Mouse (Mus musculus): ENCODE measurements around the gene Dcakd.

The Dcakd gene

DNA sequence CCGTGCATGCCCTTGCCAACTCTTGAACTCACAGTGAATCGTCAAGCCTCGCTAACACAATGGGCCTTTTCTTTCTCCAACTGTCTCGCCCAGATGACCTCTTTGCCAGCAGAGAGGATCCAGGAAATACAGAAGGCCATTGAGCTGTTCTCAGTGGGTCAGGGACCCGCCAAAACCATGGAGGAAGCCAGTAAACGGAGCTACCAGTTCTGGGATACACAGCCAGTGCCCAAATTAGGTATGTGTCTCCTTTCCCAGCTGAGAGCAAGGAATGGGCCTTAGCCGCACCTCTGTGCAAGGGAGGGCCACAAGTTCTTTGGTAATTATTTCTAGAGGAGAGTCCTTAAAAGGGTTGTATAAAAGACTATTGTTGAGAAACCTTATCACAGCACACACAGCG lies 18.2 kb upstream of the Dcakd start:
- DNase-seq (ENCODE audit: low read depth, low spot score), result no peak

GRCm38 (mm10) chr11:103043982-103044381 lies 15.8 kb upstream of the Dcakd start:
- DNase-seq (ENCODE audit: low read depth, low spot score), result no peak

GRCm38 (mm10) chr11:103042828-103043227 lies 14.7 kb upstream of the Dcakd start:
- peak; percentile 47 for DNase-seq (ENCODE audit: low read depth, low spot score)

GRCm38 (mm10) chr11:103038037-103038436 lies 9.9 kb upstream of the Dcakd start:
- no peak for DNase-seq (ENCODE audit: low read depth, low spot score)

- no peak for DNase-seq (ENCODE audit: low read depth, low spot score)
Measured at GRCm38 (mm10) chr11:103036881-103037465, 8.8 kb upstream of the Dcakd start.

GRCm38 (mm10) chr11:103035007-103035406 lies 6.9 kb upstream of the Dcakd start:
- DNase-seq (ENCODE audit: low read depth, low spot score), result no peak

GRCm38 (mm10) chr11:103033030-103033429 lies 4.9 kb upstream of the Dcakd start:
- DNase-seq (ENCODE audit: low read depth, low spot score), result no peak

DNA sequence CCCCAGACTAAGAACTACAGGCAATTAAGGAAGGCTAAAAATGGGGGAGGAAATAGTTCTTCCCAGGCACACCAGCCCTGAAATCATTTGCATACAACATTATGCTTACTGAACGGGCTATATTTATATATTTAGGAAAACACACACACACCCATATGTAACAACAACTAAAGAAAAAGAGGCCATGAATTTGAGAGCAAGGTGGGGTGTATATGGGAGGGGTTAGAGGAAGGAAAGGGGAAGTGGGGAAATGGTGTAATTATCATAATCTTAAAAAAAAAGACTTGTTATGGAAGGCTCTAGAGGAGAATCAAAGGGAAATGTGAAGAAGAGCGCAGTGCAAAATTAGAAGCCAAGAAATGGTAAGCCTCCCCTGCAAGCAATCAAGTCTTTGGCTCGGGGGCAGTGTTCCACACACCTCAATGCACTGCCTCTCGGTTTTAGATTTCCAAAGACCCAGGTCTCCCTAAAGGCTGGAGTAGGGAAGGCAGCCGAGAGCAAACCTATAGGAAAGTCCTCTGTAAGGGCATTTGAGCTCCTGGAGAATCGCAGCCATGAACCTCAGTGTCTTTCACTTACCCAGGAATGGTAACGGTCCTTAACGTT lies 460 bp downstream of the Dcakd start:
- DNase-seq (ENCODE audit: low read depth, low spot score), result no peak

GRCm38 (mm10) chr11:103026901-103027300 lies 1.2 kb downstream of the Dcakd start:
- DNase-seq (ENCODE audit: low read depth, low spot score), result no peak

- no peak for DNase-seq (ENCODE audit: low read depth, low spot score)
Measured at GRCm38 (mm10) chr11:103023974-103024373, 4.2 kb downstream of the Dcakd start.

DNA sequence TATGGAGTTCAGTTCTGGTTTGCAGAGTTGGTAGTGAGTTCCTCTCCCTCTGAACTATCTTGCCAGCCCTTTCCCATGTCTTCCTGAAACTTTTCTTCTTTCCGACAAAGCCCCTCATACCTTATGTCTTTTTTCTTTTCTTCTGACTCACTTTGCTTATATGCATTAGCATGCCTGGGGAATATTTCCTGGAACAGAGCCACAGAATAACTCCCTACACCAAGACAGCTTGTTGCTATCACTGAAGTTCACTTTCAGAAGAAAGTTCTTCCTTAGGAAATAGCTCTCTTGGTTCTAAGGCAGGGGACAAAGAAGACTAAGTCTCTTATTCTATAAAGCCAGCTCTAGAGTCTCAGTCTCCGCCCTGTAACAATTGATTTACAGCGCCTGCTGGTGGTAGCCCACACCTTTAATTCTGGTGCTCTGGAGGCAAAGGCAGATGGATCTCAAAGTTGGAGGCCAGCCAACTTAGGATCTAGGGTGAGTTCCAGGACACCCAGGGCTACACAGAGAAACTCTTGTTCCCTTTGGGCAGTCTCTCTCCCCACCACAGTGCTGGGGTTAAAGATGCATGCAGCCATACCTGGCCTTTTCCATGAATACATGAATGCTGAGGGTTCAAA lies 7.3 kb downstream of the Dcakd start:
- no peak for DNase-seq (ENCODE audit: low read depth, low spot score)

GRCm38 (mm10) chr11:103019325-103019724 lies 8.8 kb downstream of the Dcakd start:
- DNase-seq (ENCODE audit: low read depth, low spot score), result no peak

DNA sequence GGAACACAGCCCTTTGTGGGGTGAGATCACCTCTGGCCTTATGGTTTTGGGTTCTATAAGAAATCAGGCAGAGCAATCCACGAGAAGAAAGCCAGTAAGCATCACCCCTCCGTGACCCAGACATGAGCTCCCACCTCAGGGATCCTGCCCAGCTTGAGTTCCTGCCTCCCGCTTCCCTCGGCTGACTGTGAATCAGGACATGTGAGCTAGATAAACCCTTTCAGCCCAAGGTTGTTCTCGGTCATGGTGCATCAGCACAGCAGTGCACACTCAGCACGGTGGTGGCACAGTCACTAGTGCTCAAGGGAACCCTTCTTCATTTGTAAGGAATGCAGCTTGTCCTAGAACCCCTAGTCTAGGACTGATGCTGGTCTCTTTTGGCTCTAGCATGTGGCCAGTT lies 9.3 kb downstream of the Dcakd start:
- no peak for DNase-seq (ENCODE audit: low read depth, low spot score)

DNA sequence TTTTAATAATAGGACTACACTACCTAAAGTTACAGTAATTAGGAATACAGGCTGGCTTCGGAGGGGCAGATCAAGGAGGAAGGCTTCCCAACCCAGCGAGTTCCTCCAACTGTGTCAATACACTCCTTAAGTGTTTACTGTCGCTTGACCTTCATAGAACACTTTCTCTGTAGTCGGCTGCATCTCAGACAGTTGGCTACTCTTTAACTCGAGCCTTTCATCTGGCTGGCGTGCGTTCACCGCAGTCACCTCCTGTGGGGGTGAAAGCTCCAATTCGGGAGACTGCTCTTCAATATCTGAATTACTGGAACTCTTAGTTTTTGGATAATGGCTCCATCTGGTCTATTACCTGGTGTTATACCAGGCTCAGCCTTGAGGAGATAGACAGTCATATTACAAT lies 10.5 kb downstream of the Dcakd start:
- DNase-seq (ENCODE audit: low read depth, low spot score), result no peak

GRCm38 (mm10) chr11:103016930-103017329 lies 11.2 kb downstream of the Dcakd start:
- DNase-seq (ENCODE audit: low read depth, low spot score), result peak; percentile 91

DNA sequence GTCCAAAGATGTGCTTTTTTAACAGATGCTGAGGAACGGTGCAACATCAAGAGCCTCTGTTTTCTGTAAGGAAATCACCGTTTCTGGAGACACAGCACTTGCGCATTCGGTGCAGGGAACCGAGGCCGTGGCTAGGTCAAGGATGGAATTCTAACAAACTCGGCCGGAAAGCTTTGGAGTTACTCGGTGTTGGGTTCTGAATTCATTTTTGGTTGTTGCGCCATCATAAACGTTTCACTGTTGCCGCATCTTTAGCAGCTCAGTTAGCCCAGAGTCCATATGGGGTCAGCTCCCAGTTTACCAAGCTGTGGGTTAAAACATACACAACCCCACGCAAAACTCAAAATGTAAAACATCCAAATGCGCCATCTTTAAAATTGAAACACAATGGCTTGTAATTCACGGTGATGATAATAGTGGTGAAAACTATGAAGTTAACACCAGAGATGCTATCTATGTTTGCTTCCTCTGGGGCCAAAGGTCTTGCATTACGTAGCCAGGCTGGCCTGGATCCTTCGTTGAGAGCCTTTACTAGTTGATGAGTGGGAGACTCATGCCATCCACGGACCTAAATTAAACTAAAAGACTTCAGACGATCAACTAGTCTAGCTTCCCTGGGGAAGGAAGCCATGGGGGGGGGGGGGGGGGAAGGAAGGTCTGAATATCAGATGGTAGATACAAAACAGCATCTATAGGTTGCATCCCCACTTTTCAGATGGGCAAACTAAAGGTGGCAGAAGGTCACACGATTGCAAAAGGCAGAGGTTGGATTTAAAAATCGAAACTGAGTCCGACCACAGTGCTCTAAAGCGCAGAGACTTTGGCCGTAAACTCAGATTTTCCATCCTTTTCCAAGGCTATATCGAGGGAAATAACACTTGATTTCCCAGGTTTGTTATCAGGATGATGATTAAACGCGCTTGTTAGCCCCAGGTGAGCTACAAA lies 12.0 kb downstream of the Dcakd start:
- no peak for DNase-seq (ENCODE audit: low read depth, low spot score)

GRCm38 (mm10) chr11:103011206-103011497 lies 17.0 kb downstream of the Dcakd start:
- DNase-seq (ENCODE audit: low read depth, low spot score), result no peak

DNA sequence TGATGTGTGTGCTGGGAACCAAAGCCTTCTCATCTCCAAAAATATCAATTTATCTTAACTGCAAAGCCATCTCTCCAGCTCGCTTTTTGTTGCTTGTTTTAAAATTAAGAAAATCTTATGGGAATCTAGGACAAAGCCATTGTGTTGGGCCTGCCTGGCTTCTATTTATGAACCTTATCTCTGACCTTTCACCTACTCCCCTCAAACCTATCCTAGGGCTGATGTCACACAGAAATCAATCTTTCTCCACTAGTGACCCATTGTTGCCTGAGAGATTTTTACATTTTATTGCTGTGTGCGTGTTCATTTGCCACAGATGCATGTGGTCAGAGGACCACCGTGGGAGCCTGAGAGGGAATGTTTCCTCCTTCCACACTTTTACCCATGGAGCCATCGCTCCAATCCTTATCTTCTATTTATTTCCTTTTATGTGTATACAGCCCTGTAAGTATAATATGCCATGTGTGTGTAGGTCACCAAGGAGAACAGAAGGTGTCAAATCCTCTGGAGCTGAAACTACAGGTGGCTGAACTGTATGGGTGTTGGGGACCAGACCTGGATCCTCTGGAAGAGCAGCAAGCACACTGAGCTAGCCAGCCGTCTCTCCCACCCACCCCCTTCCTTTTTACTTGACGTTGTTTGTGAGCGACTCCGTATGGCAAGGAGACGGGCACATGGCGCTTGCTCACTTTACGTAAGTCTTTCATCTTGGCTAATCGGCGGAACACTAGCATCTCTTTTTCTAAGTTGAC lies 17.5 kb downstream of the Dcakd start:
- DNase-seq (ENCODE audit: low read depth, low spot score), result no peak

DNA sequence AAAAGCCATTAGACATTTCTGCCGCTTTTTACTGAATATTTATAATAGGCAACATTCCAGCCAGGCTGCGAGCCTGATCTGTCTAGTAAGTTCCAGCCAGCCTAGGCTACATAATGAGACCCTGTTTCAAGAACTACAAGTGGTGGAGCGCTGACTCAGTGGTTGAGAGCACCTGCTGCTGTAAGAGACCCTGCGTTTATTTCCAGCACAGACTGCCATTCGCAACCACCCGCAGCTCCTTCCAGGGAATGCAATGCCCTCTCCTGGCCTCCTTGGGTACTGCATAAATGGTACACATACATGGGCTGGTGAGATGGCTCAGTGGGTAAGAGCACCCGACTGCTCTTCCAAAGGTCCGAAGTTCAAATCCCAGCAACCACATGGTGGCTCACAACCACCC lies 18.9 kb downstream of the Dcakd start:
- DNase-seq (ENCODE audit: low read depth, low spot score), result peak; percentile 77

DNA sequence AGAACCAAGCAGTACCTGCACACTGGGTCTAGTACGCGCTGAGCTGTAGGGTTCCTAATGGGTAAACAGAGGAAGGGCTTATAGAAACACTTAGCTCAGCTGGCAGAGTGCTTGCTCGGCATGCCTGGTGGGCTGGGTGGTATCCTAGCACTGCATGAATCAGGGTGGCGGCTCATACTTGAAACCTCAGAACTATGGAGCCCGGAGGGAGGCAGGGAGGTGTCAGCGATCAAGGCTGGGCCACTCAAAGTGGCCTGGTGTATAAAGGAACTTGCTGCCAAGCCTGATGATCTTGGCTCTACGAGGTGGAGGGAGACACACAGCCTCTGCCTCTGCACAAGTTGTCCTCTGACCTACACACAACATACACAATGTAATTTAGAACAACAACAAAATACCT lies 19.6 kb downstream of the Dcakd start:
- DNase-seq (ENCODE audit: low read depth, low spot score), result no peak

DNA sequence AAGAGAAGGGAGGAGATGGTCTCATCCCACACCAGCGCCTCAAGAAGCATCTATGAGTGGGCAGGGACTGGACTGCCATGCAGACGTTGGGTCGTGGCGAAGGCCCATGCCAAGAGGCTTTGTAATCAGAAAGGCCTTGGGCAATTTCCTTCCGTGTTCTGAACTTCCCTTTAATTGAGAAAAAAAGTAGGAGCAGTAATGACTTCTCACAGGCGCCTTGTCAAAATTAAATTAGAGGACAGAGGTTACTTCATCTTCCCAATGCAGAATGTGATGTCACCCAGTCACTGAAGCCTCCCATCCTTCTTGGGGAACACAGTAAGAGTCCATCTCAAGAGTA lies 21.2 kb downstream of the Dcakd start:
- DNase-seq (ENCODE audit: low read depth, low spot score), result no peak

Data from WW6 (cell line).